Mouse (Mus musculus): ENCODE measurements around the gene Spo11. TPM values are rescaled to one million over a fixed set of nuclear protein-coding genes. Genes with fewer than 3 reads are reported as not detected.

Gene Spo11
- polyA plus RNA-seq (2015; fragmentation: Nextera tagmentation; extraction: Ambion mirVana): 0.04 TPM in 1 of 2 replicates, not detected in the other

- Histone ChIP-seq H3K27me3 (replicated peaks; ENCODE audit: control insufficient read depth, insufficient read depth, low read length) (no peaks in the 10 kb centered on the region), H3K4me1 (replicated peaks; ENCODE audit: control insufficient read depth, insufficient read depth, low read length) (no peaks in the 10 kb centered on the region), H3K36me3 (ENCODE audit: control insufficient read depth, insufficient read depth) (no peaks in the 10 kb centered on the region), H3K9ac (ENCODE audit: low read depth, low read length) (no peak within 1 kb of the TSS), H3K4me2 (replicated peaks; ENCODE audit: low read depth) (peak within 1 kb of the TSS; percentile 18; the same call in 1 of the 2 replicates), H3K4me3 (ENCODE audit: low read depth, low read length) (no peak within 1 kb of the TSS), H3K27ac (ENCODE audit: low read depth, low read length) (no peak within 1 kb of the TSS), H3K9me3 (ENCODE audit: control insufficient read depth) (no peaks in the 10 kb centered on the region)
- no peak for TF ChIP-seq CTCF (IDR thresholded peaks at IDR 0.05; ENCODE audit: low read depth)
- no peak for ATAC-seq
- WGBS: 34% methylated on average over 14 of the region's 14 CpGs
These were observed at the start of gene Spo11 for GRCm38 (mm10) chr2:172977409-172978130. Spo11 (plus strand) TSS chr2:172977700.

GRCm38 (mm10) chr2:172929905-172930436 is 47.5 kb upstream of the Spo11 start:
- WGBS: 68% methylated on average over 14 of the region's 14 CpGs
- TF ChIP-seq CTCF (IDR thresholded peaks at IDR 0.05; ENCODE audit: low read depth): no peak
- Histone ChIP-seq H3K9me3 (ENCODE audit: control insufficient read depth) (no peaks in the 10 kb centered on the region), H3K27me3 (replicated peaks; ENCODE audit: control insufficient read depth, insufficient read depth, low read length) (no peaks in the 10 kb centered on the region), H3K4me1 (replicated peaks; ENCODE audit: control insufficient read depth, insufficient read depth, low read length) (peaks cover 3% of the 10 kb centered on the region; the same call in 1 of the 2 replicates), H3K36me3 (ENCODE audit: control insufficient read depth, insufficient read depth) (0 out of 2 replicates have a peak, but pooled peaks cover 2% of the 10 kb centered on the region), H3K9ac (ENCODE audit: low read depth, low read length) (no peak overlapping the region), H3K4me3 (ENCODE audit: low read depth, low read length) (no peak overlapping the region), H3K4me2 (replicated peaks; ENCODE audit: low read depth) (no peak overlapping the region), H3K27ac (ENCODE audit: low read depth, low read length) (peak overlapping the region; percentile 82)
- ATAC-seq: peak; percentile 62

DNA sequence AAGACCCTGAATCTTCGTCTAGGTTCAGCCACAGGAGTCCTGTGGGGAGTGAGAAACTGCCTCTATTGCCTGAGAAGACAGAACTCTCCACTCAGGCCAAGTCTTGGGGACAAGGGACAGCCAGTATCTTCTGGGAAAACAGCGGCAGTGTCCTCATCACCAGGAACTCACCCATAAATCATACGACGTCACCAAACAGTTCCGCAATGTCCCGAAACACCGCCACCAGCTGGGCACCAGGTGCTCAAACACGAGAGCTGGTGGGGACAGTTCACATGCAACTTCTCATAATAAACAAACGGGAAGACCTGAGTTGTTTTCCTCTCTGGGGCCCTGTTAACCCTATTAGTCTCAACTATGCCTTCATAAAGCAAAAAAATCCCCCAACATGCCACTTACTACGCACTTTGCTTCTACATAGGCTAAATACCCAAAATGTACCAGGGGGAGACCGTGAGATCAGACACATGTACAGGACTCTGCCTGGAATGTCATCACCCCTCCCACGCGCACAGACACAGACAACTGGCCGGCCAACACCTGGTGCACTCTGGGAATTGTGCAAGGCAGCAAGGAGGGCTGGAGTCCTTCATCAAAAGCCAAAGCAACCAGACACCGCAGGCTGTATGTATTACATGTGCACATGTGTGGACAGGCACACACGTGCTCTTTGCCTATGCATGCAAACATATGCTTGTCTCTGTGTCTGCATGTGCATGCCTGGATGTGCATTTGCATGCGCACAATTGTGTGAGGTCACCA is 46.2 kb upstream of the Spo11 start:
- H3K27ac ChIP-seq (ENCODE audit: low read depth, low read length): peak overlapping the region; percentile 82; the same call in 1 of the 2 replicates
- H3K4me1 ChIP-seq (replicated peaks; ENCODE audit: control insufficient read depth, insufficient read depth, low read length): peaks cover 8% of the 10 kb centered on the region; the same call in 1 of the 2 replicates
- 0 out of 2 replicates have a peak, but pooled peaks cover 2% of the 10 kb centered on the region for H3K36me3 ChIP-seq (ENCODE audit: control insufficient read depth, insufficient read depth)
- WGBS: 66% methylated on average over 17 of the region's 17 CpGs
- H3K27me3 ChIP-seq (replicated peaks; ENCODE audit: control insufficient read depth, insufficient read depth, low read length): no peaks in the 10 kb centered on the region
- no peak overlapping the region for H3K9ac ChIP-seq (ENCODE audit: low read depth, low read length)
- TF ChIP-seq CTCF (IDR thresholded peaks at IDR 0.05; ENCODE audit: low read depth): peak; percentile 53
- H3K4me3 ChIP-seq (ENCODE audit: low read depth, low read length): no peak overlapping the region
- ATAC-seq: no peak
- H3K9me3 ChIP-seq (ENCODE audit: control insufficient read depth): no peaks in the 10 kb centered on the region
- H3K4me2 ChIP-seq (replicated peaks; ENCODE audit: low read depth): no peak overlapping the region

GRCm38 (mm10) chr2:172933631-172934419 is 43.7 kb upstream of the Spo11 start:
- no peak for ATAC-seq
- Histone ChIP-seq H3K27ac (ENCODE audit: low read depth, low read length) (no peak overlapping the region), H3K9ac (ENCODE audit: low read depth, low read length) (no peak overlapping the region), H3K4me3 (ENCODE audit: low read depth, low read length) (no peak overlapping the region), H3K4me2 (replicated peaks; ENCODE audit: low read depth) (peak overlapping the region; percentile 52; the same call in 1 of the 2 replicates), H3K36me3 (ENCODE audit: control insufficient read depth, insufficient read depth) (0 out of 2 replicates have a peak, but pooled peaks cover 2% of the 10 kb centered on the region), H3K27me3 (replicated peaks; ENCODE audit: control insufficient read depth, insufficient read depth, low read length) (no peaks in the 10 kb centered on the region), H3K4me1 (replicated peaks; ENCODE audit: control insufficient read depth, insufficient read depth, low read length) (peaks cover 6% of the 10 kb centered on the region; the same call in 1 of the 2 replicates), H3K9me3 (ENCODE audit: control insufficient read depth) (no peaks in the 10 kb centered on the region)
- TF ChIP-seq CTCF (IDR thresholded peaks at IDR 0.05; ENCODE audit: low read depth): no peak
- 39% methylated on average over 34 of the region's 34 CpGs for WGBS

DNA sequence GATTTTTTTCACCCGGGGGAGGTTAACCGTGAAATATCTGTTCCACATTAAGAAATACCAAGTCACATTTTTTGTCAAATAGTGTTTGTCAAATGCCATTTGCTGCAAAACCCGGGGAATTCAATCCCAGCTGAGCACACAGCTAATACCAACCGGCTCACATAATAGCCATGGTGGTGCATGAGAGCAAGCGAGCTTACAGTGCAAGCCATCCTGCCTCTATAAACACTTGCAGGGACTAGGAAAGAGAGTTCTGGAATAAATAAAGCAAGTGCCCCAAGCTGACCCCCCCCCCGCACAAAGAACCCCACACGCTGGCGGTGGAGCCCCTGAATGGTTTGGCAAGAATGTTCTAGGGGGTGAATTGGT is 43.1 kb upstream of the Spo11 start:
- H3K27me3 ChIP-seq (replicated peaks; ENCODE audit: control insufficient read depth, insufficient read depth, low read length): no peaks in the 10 kb centered on the region
- H3K4me2 ChIP-seq (replicated peaks; ENCODE audit: low read depth): peak overlapping the region; percentile 52; the same call in 1 of the 2 replicates
- no peak overlapping the region for H3K4me3 ChIP-seq (ENCODE audit: low read depth, low read length)
- whole genome bisulfite sequencing: 35% methylated on average over 8 of the region's 8 CpGs
- no peak overlapping the region for H3K9ac ChIP-seq (ENCODE audit: low read depth, low read length)
- no peak for ATAC-seq
- H3K27ac ChIP-seq (ENCODE audit: low read depth, low read length): no peak overlapping the region
- TF ChIP-seq CTCF (IDR thresholded peaks at IDR 0.05; ENCODE audit: low read depth): no peak
- H3K4me1 ChIP-seq (replicated peaks; ENCODE audit: control insufficient read depth, insufficient read depth, low read length): peaks cover 6% of the 10 kb centered on the region; the same call in 1 of the 2 replicates
- H3K36me3 ChIP-seq (ENCODE audit: control insufficient read depth, insufficient read depth): 0 out of 2 replicates have a peak, but pooled peaks cover 2% of the 10 kb centered on the region
- no peaks in the 10 kb centered on the region for H3K9me3 ChIP-seq (ENCODE audit: control insufficient read depth)

Data from intestine, postnatal 0 days (tissue).